In genomic region chr14:103826343-103826742, GRCm38 (mm10) we compare ENCODE assay signal across 20 mouse cellular contexts. TPM values are rescaled to one million over a fixed set of nuclear protein-coding genes. Genes with fewer than 3 reads are reported as not detected.
"Had no signal": no experiment of that assay in that cellular context is flagged by ENCODE, and none has a peak within 500 bp of the region (broad histone marks: within the 10 kb centered on the region; RNA-seq: fewer than 3 reads in every experiment).

No protein-coding gene starts in this region.

- H3K9ac ChIP-seq: lung, embryonic 14.5 days; midbrain, embryonic 12.5 days; neural tube, embryonic 13.5 days; neural tube, embryonic 15.5 days had no signal

- H3K27me3 ChIP-seq: midbrain, embryonic 12.5 days; neural tube, embryonic 13.5 days; neural tube, embryonic 15.5 days had no signal

- H3K36me3 ChIP-seq: neural tube, embryonic 13.5 days; neural tube, embryonic 15.5 days had no signal

- H3K9me3 ChIP-seq: midbrain, embryonic 10.5 days; midbrain, embryonic 12.5 days; neural tube, embryonic 13.5 days; neural tube, embryonic 15.5 days had no signal

- H3K4me3 ChIP-seq: midbrain, embryonic 10.5 days; midbrain, embryonic 12.5 days; myocyte; neural tube, embryonic 13.5 days; neural tube, embryonic 15.5 days had no signal

- H3K4me2 ChIP-seq: lung, embryonic 14.5 days; midbrain, embryonic 12.5 days; neural tube, embryonic 13.5 days; neural tube, embryonic 15.5 days had no signal

- H3K27ac ChIP-seq: midbrain, embryonic 10.5 days; midbrain, embryonic 12.5 days; neural tube, embryonic 13.5 days; neural tube, embryonic 15.5 days had no signal

- DNase-seq: lung, adult 18-20 months; lung, embryonic 14.5 days; lung, postnatal 14 days; lung, postnatal 36 days; midbrain, embryonic 14.5 days; retina, postnatal 1 day; right cerebral cortex, adult 18-20 months; right cerebral cortex, postnatal 25 days; right cerebral cortex, postnatal 4 days; spleen, adult 18-20 months; thymus, adult 18-20 months; thymus, postnatal 25 days; thymus, postnatal 4 days had no signal

- H3K4me1 ChIP-seq: midbrain, embryonic 10.5 days; midbrain, embryonic 12.5 days had no signal

- ATAC-seq: midbrain, embryonic 16.5 days had no signal

RNA-seq across cellular contexts. Expression of gene Ednrb, which starts 17.9 kb away (rescaled TPM):
- total RNA-seq: megakaryocyte-erythroid progenitor cell, adult 5-6 weeks had no signal
- polyA plus RNA-seq: myocyte had no signal
